Mouse (Mus musculus) megakaryocyte, embryonic 14.5 days (primary cell): ENCODE measurements around the gene Ankrd28.

Experiments
- FLI1 ChIP-seq: IDR thresholded peaks from 2 replicates; pipeline ENCODE4 v1.6.1; 2012; ENCODE audit warnings: low read length, inconsistent platforms, mixed read lengths
- GATA1 ChIP-seq: IDR thresholded peaks from 3 replicates; pipeline ENCODE4 v1.6.1; 2012; ENCODE audit warnings: mixed read lengths, low read length, inconsistent platforms, borderline replicate concordance

GRCm38 (mm10) chr14:31655406-31655805 lies 175.0 kb downstream of the Ankrd28 start:
- TF ChIP-seq GATA1 = no peak
- no peak for TF ChIP-seq FLI1
